Mouse (Mus musculus): ENCODE results near the gene Naa80.

- TF ChIP-seq CTCF (IDR thresholded peaks at IDR 0.05; ENCODE audit: borderline replicate concordance, insufficient read depth, low read length) (no peak), POLR2A (IDR thresholded peaks at IDR 0.05; ENCODE audit: low read depth, low read length) (no peak)
Measured at GRCm38 (mm10) chr9:107575579-107576356, 2.9 kb upstream of the Naa80 start.

All from embryonic fibroblast, embryonic 13.5 days (primary cell).